ENCODE assay signal across 22 mouse cellular contexts in the genomic region with DNA sequence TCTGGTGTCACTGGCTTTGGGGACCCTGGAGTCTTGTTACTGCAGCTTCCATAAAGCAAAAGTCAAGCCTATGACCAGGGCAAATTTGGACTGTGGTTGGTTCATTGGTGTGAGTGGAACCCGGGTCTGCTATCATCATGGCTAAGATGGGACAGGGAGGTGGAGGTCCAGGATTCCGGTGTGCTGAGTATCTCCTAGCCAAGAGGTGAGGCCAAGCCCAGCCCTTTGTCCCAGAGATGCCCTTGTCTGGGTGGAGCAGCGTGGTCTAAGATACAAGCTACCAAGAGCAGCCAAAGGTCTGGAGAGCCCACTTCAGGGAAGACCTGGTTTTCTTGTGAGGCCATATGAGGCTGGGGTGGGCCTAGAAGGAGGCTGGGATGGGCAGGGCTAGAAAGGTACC. TPM values are rescaled to one million over a fixed set of nuclear protein-coding genes. Genes with fewer than 3 reads are reported as not detected.
"Had no signal": no experiment of that assay in that cellular context is flagged by ENCODE, and none has a peak within 500 bp of the region (broad histone marks: within the 10 kb centered on the region; RNA-seq: fewer than 3 reads in every experiment).

No protein-coding gene starts in this region.

- H3K27me3 ChIP-seq: neural tube, embryonic 13.5 days; neural tube, embryonic 15.5 days; stomach, embryonic 15.5 days had no signal

- H3K9me3 ChIP-seq: neural tube, embryonic 13.5 days; neural tube, embryonic 15.5 days; stomach, embryonic 15.5 days had no signal

- H3K27ac ChIP-seq: neural tube, embryonic 13.5 days; neural tube, embryonic 15.5 days; stomach, postnatal 0 days had no signal

- H3K9ac ChIP-seq: neural tube, embryonic 13.5 days; neural tube, embryonic 15.5 days; stomach, embryonic 15.5 days had no signal

- H3K36me3 ChIP-seq: neural tube, embryonic 13.5 days; neural tube, embryonic 15.5 days; stomach, embryonic 15.5 days had no signal

- H3K4me3 ChIP-seq: neural tube, embryonic 13.5 days; neural tube, embryonic 15.5 days; stomach, embryonic 15.5 days had no signal

- DNase-seq: retina, postnatal 1 day; right cerebral cortex, adult 18-20 months; right cerebral cortex, postnatal 14 days; right cerebral cortex, postnatal 25 days; right cerebral cortex, postnatal 4 days; spleen, adult 18-20 months; thymus, adult 18-20 months; thymus, adult 2 months; thymus, postnatal 14 days; thymus, postnatal 25 days; thymus, postnatal 36 days; thymus, postnatal 4 days had no signal

- H3K4me1 ChIP-seq: neural tube, embryonic 13.5 days had no signal

- H3K4me2 ChIP-seq: neural tube, embryonic 13.5 days; neural tube, embryonic 15.5 days; stomach, embryonic 15.5 days had no signal

RNA-seq across cellular contexts. Expression of gene Ghrhr, which starts 57.5 kb away (rescaled TPM):
- total RNA-seq: neutrophil, adult 5-6 weeks had no signal
- polyA plus RNA-seq: neural tube, embryonic 13.5 days; neural tube, embryonic 14.5 days; neural tube, embryonic 15.5 days; spleen, adult 2 months; stomach, embryonic 14.5 days; stomach, embryonic 15.5 days; stomach, postnatal 0 days; testis, adult 2 months; urinary bladder, adult 2 months had no signal
